Mouse (Mus musculus) limb, embryonic 11.5 days (tissue): ENCODE measurements around the gene Trappc1. TPM values are rescaled to one million over a fixed set of nuclear protein-coding genes. Genes with fewer than 3 reads are reported as not detected.

Source experiments
- ATAC-seq: fragments of 200-750 bp; cut with Nextera tagmentation; 2 replicates; pipeline ENCODE4 v1.8.0; 2017; ENCODE audit warnings: low read depth; ENCODE audit not compliant: insufficient number of reproducible peaks, low FRiP score, low TSS enrichment
- DNase-seq: peaks from one replicate; pipeline ENCODE4 v3.0.0-alpha.2; 2015; ENCODE audit warnings: low spot score
- H3K27ac ChIP-seq: fragments of 300-500 bp; sonication (generic); replicated peaks from 2 replicates; pipeline ENCODE4 v1.5.1; 2014; ENCODE audit warnings: low read depth, mild to moderate bottlenecking, low read length
- H3K27me3 ChIP-seq: fragments of 300-500 bp; sonication (generic); 2 replicates; pipeline ENCODE4 v1.6.1; 2014; ENCODE audit warnings: mild to moderate bottlenecking, low read length, mixed read lengths; ENCODE audit not compliant: control insufficient read depth, insufficient read depth
- H3K36me3 ChIP-seq: fragments of 300-500 bp; sonication (generic); 2 replicates; pipeline ENCODE4 v1.6.1; 2014; ENCODE audit warnings: mild to moderate bottlenecking, low read length, moderate library complexity, mixed read lengths; ENCODE audit not compliant: control insufficient read depth, insufficient read depth
- H3K4me1 ChIP-seq: fragments of 300-500 bp; sonication (generic); 2 replicates; pipeline ENCODE4 v1.6.1; 2014; ENCODE audit warnings: low read length, mixed read lengths; ENCODE audit not compliant: control insufficient read depth, insufficient read depth
- H3K4me2 ChIP-seq: fragments of 300-500 bp; sonication (generic); 2 replicates; pipeline ENCODE4 v1.6.1; 2014; ENCODE audit warnings: low read depth, mild to moderate bottlenecking, moderate library complexity; ENCODE audit not compliant: severe bottlenecking
- H3K4me3 ChIP-seq: fragments of 300-500 bp; sonication (generic); 2 replicates; pipeline ENCODE4 v1.5.1; 2014; ENCODE audit warnings: low read depth, low read length
- H3K9ac ChIP-seq: fragments of 300-500 bp; sonication (generic); 2 replicates; pipeline ENCODE4 v1.6.1; 2014; ENCODE audit warnings: mild to moderate bottlenecking, low read length
- H3K9me3 ChIP-seq: fragments of 300-500 bp; sonication (generic); 2 replicates; pipeline ENCODE4 v1.6.1; 2016; ENCODE audit warnings: low read length; ENCODE audit not compliant: control insufficient read depth
- WGBS: fragments of 180-500 bp; shearing (Covaris S2); extraction: QIAGEN DNeasy Blood & Tissue Kit; methylation state at CpG from one replicate; pipeline ENCODE4 v1.1.7; 2014; 5-methylcytosine and 5-hydroxymethylcytosine counted together
- polyA plus RNA-seq: library from polyadenylated mRNA; unstranded; fragments of >200 nt; fragmentation: Nextera tagmentation; extraction: Ambion mirVana; gene quantifications from 2 replicates; pipeline ENCODE4 v1.2.1, GENCODE M21; 2014

Trappc1 gene
- 149 and 161 TPM in 2 replicates for polyA plus RNA-seq

DNA sequence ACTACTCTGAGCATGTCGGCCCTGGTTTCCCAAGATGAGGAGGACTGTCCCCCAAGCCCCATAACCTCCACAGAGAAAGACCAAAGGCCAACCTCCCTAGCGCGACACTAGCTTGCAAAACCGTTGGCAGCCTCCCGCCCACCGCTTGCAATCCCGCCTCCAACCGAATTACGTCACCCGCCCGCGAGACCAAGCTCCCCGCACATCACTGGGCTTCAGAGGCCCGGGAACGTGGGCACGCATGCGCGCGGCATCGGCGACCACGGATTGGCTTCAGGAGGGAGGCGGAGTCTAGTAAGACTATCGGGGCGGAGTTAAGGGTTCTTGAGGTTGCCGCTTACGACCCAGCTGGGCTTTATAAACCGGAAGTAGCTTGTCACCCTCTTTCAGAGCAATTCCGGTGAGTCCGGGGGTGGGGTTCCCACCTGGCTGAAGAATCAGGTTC lies at the start of gene Trappc1, which contains the start of gene Cntrob:
Gene Trappc1 (plus strand): TSS at position 314 of the 445 bp plus-strand sequence.
Gene Cntrob (minus strand): TSS at position 109 of the 445 bp plus-strand sequence.
- Histone ChIP-seq H3K4me1 (peaks cover 19% of the 10 kb centered on the region), H3K36me3 (peaks cover 4% of the 10 kb centered on the region), H3K4me3 (peak within 1 kb of the TSS; percentile 67), H3K27me3 (peaks cover 15% of the 10 kb centered on the region), H3K9me3 (no peaks in the 10 kb centered on the region), H3K9ac (peak within 1 kb of the TSS; percentile 87), H3K4me2 (peak within 1 kb of the TSS; percentile 84), H3K27ac (peak within 1 kb of the TSS; percentile 84)
- peak; percentile 90 for ATAC-seq
- WGBS, result under 1% methylated on average over 30 of the region's 30 CpGs
- DNase-seq, result peak; percentile 99

DNA sequence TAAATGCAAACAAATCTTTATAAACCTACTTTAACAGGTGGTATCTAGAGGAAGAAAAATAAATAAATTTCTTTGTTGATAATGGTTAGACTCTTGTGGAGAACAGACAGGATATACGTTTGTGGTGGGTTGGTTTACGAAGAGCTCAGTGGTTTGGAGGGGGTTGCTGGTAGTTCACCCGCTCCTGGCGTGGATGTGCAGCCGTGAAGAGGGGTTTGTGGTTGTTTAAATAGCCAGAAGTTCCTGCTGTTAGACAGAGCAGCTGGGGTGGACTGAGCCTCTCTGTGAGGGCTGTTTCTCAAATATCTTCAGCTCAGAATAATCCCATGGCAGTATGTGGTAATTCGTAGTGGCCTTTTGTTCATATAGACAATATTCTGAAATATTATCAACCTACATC lies 48.1 kb upstream of the Trappc1 start:
- no peak overlapping the region for H3K27ac ChIP-seq
- H3K4me1 ChIP-seq, result no peaks in the 10 kb centered on the region
- WGBS, result 81% methylated on average over 6 of the region's 6 CpGs
- no peak for DNase-seq
- ATAC-seq, result no peak
- no peak overlapping the region for H3K4me2 ChIP-seq
- H3K36me3 ChIP-seq, result no peaks in the 10 kb centered on the region
- no peak overlapping the region for H3K9ac ChIP-seq
- H3K9me3 ChIP-seq, result no peaks in the 10 kb centered on the region
- no peaks in the 10 kb centered on the region for H3K27me3 ChIP-seq
- no peak overlapping the region for H3K4me3 ChIP-seq

DNA sequence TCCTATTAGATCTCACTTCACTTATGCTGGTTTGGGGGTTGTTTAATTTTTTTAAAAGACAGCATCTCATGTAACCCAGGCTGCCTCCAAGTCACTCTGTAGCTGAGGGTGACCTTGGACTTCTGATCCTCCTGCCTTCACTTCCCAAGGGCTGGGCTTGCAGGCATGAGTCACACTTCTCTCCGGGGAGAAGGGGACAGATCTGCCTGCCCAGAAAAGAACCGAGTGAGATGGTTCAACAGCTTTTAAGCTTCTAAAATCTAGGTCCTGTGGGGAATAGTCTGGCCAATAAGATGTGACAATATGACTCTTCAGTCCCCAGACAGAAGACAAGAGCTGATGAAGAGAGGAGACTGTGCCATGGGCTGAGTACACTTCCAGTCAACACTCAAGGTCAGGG lies 47.7 kb upstream of the Trappc1 start:
- 70% methylated on average over 2 of the region's 2 CpGs for WGBS
- DNase-seq (no peak), ATAC-seq (no peak)
- Histone ChIP-seq H3K36me3 (no peaks in the 10 kb centered on the region), H3K9ac (no peak overlapping the region), H3K27me3 (no peaks in the 10 kb centered on the region), H3K4me3 (no peak overlapping the region), H3K27ac (no peak overlapping the region), H3K4me1 (no peaks in the 10 kb centered on the region), H3K4me2 (no peak overlapping the region), H3K9me3 (no peaks in the 10 kb centered on the region)

DNA sequence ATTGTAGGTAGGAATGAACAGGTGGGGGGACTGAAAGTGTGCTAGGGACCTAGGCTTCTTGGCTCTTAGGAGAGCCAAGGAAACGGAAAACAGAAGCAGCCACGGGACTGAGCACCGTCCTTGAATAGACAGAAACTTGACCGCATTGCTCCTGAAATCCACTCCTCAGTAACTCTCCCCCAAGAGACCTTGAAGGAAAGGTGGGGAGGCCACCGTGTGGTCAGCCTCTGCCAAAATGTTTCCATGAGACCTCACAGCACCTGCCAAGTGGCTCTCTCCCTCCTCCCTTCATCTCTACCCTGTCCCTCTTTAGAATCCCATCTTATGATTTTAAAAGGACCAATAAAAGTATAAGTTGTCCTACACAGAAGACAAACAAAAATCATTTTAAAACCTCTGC lies 46.5 kb upstream of the Trappc1 start:
- Histone ChIP-seq H3K27me3 (no peaks in the 10 kb centered on the region), H3K4me3 (no peak overlapping the region), H3K4me2 (no peak overlapping the region), H3K36me3 (no peaks in the 10 kb centered on the region), H3K4me1 (no peaks in the 10 kb centered on the region), H3K27ac (no peak overlapping the region), H3K9ac (no peak overlapping the region), H3K9me3 (no peaks in the 10 kb centered on the region)
- 77% methylated on average over 5 of the region's 5 CpGs for WGBS
- ATAC-seq, result no peak
- DNase-seq, result no peak

DNA sequence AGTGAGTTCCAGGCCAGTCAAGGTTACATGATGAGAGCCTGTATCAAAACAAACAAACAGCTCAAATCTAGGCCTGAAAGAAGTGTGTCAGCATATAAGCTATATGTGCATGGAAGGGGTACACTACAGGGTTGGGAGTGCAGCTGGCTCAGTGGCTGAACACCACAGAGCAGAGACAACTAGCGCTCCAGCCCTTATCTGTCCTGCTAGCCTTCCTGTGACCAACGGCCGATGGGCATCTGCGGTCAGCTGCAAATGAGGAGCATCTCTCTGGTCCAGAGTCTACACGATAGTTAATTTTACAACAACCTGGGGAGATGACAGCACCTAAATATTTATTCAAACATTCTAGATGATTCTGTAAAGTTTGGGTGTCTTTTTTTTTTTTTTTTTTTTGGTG lies 32.7 kb upstream of the Trappc1 start:
- H3K4me1 ChIP-seq, result no peaks in the 10 kb centered on the region
- no peak overlapping the region for H3K27ac ChIP-seq

DNA sequence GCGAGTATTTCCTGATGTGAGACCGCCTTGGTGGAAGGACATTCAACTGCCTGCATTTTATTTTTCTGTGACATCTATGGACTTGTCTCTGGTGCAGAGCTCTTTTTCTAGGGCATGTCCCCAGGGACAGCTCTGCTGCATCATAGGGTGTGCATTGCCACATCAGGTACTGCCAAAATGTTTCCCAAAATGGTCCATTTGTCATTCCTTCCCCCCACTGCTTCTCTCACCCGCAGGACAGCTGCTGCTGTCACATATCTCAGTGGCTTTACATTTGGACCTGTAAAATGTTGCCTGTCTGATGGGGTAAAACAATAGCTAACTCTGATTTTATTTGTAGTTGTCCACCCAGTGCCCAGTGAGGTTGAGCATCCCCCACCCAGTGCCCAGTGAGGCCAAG lies 28.5 kb upstream of the Trappc1 start:
- no peak for DNase-seq
- Histone ChIP-seq H3K36me3 (no peaks in the 10 kb centered on the region), H3K9me3 (no peaks in the 10 kb centered on the region), H3K4me3 (no peak overlapping the region), H3K9ac (no peak overlapping the region), H3K27ac (no peak overlapping the region), H3K4me1 (no peaks in the 10 kb centered on the region), H3K4me2 (no peak overlapping the region), H3K27me3 (no peaks in the 10 kb centered on the region)
- 89% methylated on average over 3 of the region's 3 CpGs for WGBS
- ATAC-seq, result no peak

More for the DNA sequence above, 32.7 kb upstream of the Trappc1 start:
- Histone ChIP-seq H3K4me2 (no peak overlapping the region), H3K4me3 (no peak overlapping the region), H3K36me3 (no peaks in the 10 kb centered on the region), H3K9me3 (no peaks in the 10 kb centered on the region), H3K27me3 (no peaks in the 10 kb centered on the region), H3K9ac (no peak overlapping the region)
- ATAC-seq (no peak), DNase-seq (no peak)
- 93% methylated on average over 5 of the region's 5 CpGs for WGBS

DNA sequence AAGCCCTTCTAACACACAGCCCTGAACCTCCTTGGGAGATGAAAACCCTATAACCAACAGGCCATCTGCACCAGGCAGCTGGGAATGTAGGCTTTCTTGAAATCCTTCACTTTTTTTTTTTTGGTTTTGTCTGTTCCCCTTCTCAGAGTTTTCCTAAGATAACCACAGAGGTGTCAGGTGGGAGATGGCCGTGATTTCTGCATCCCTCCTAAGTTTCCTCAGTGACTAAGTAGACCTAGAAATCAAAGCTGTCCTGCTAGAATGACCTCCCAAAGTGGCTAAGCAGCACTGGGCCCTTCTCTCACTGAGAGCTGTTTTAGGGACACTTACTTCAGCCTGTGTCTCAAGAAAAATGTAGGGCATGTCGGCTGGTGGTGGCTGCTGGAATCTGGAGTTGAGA lies 26.0 kb upstream of the Trappc1 start:
- Histone ChIP-seq H3K4me2 (no peak overlapping the region), H3K9me3 (no peaks in the 10 kb centered on the region), H3K4me1 (no peaks in the 10 kb centered on the region), H3K9ac (no peak overlapping the region), H3K27ac (no peak overlapping the region), H3K4me3 (no peak overlapping the region), H3K36me3 (peaks cover 7% of the 10 kb centered on the region; the same call in 1 of the 2 replicates), H3K27me3 (no peaks in the 10 kb centered on the region)
- WGBS, result 91% methylated on average over 2 of the region's 2 CpGs
- DNase-seq (no peak), ATAC-seq (no peak)

DNA sequence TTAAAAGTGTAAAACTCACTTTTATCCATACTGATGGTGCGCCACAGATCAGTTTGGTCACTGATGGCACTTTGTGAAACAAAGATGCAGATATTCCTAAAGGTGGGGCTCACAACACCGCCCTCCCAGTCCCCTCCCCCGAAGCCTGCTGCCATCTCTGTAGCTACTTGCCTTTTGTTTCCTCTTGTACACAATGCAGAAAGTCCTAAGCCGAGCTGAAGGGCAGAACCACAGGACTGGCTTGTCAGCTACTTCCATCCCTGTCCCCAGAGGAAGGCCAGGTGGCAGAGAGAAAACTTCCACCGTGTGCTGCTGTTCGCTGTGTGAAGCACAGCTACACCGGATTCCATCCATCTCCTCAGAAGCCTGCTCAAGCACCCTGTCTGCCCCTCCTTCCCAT lies 25.5 kb upstream of the Trappc1 start:
- Histone ChIP-seq H3K4me1 (no peaks in the 10 kb centered on the region), H3K9ac (no peak overlapping the region), H3K36me3 (peaks cover 9% of the 10 kb centered on the region; the same call in 1 of the 2 replicates), H3K4me3 (no peak overlapping the region), H3K9me3 (no peaks in the 10 kb centered on the region), H3K4me2 (no peak overlapping the region), H3K27me3 (no peaks in the 10 kb centered on the region), H3K27ac (no peak overlapping the region)
- no peak for ATAC-seq
- DNase-seq, result no peak
- 83% methylated on average over 7 of the region's 7 CpGs for WGBS

DNA sequence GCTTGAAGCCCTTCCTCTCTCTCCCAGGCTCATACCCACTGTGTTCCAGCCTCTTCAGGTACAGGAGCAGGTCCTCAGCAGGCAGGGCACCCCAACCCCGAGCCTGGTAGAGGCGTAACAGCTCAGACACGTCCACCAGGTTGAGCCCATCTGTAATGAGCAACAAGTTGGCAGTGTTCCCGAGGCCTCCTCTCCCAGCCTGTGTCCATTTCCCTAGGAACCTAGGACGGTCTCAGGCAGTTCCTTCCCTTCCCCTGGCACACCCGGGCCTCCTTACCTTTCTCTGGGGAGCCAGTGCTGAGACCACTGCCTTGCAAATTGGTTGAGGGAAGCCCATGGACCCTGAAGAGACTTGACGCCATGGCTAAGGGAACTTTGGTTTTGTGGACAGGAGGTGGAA lies 21.0 kb upstream of the Trappc1 start:
- no peak overlapping the region for H3K4me3 ChIP-seq
- H3K4me1 ChIP-seq, result no peaks in the 10 kb centered on the region
- ATAC-seq, result no peak
- H3K27ac ChIP-seq, result no peak overlapping the region
- H3K9ac ChIP-seq, result no peak overlapping the region
- no peak for DNase-seq
- no peaks in the 10 kb centered on the region for H3K27me3 ChIP-seq
- H3K9me3 ChIP-seq, result no peaks in the 10 kb centered on the region
- WGBS, result 85% methylated on average over 7 of the region's 7 CpGs
- no peak overlapping the region for H3K4me2 ChIP-seq
- peaks cover 23% of the 10 kb centered on the region; the same call in 1 of the 2 replicates for H3K36me3 ChIP-seq
